Mouse (Mus musculus) midbrain, embryonic 13.5 days (tissue): ENCODE data around the gene Foxl2. TPM values are rescaled to one million over a fixed set of nuclear protein-coding genes. Genes with fewer than 3 reads are reported as not detected.

ENCODE experiments used
- ATAC-seq: fragments of 200-750 bp; cut with Nextera tagmentation; 2 replicates; pipeline ENCODE4 v1.8.0; 2017; ENCODE audit warnings: mild to moderate bottlenecking, moderate TSS enrichment, moderate library complexity
- H3K27ac ChIP-seq: fragments of 300-500 bp; sonication (generic); 2 replicates; pipeline ENCODE4 v1.5.1; 2015; ENCODE audit warnings: inconsistent platforms, mild to moderate bottlenecking, moderate library complexity
- H3K27me3 ChIP-seq: fragments of 300-500 bp; sonication (generic); 2 replicates; pipeline ENCODE4 v1.6.1; 2015; ENCODE audit warnings: mild to moderate bottlenecking, inconsistent platforms
- H3K36me3 ChIP-seq: fragments of 300-500 bp; sonication (generic); 2 replicates; pipeline ENCODE4 v1.6.1; 2015; ENCODE audit warnings: mild to moderate bottlenecking, inconsistent platforms
- H3K4me1 ChIP-seq: fragments of 300-500 bp; sonication (generic); replicated peaks from 2 replicates; pipeline ENCODE4 v1.6.1; 2015; ENCODE audit warnings: inconsistent platforms
- H3K4me2 ChIP-seq: fragments of 300-500 bp; sonication (generic); replicated peaks from 2 replicates; pipeline ENCODE4 v1.6.1; 2015; ENCODE audit warnings: moderate library complexity, mild to moderate bottlenecking, inconsistent platforms
- H3K4me3 ChIP-seq: fragments of 300-500 bp; sonication (generic); replicated peaks from 2 replicates; pipeline ENCODE4 v1.5.1; 2015; ENCODE audit warnings: mild to moderate bottlenecking, inconsistent platforms
- H3K9ac ChIP-seq: fragments of 300-500 bp; sonication (generic); replicated peaks from 2 replicates; pipeline ENCODE4 v1.6.1; 2015; ENCODE audit warnings: mild to moderate bottlenecking, inconsistent platforms
- H3K9me3 ChIP-seq: fragments of 300-500 bp; sonication (generic); 2 replicates; pipeline ENCODE4 v1.6.1; 2016; ENCODE audit warnings: mild to moderate bottlenecking, inconsistent platforms
- WGBS: fragments of 180-500 bp; shearing (Covaris S2); methylation state at CpG from one replicate; pipeline ENCODE4 v1.1.7; 2015; 5-methylcytosine and 5-hydroxymethylcytosine counted together
- polyA plus RNA-seq: library from polyadenylated mRNA; unstranded; fragments of >200 nt; fragmentation: Nextera tagmentation; extraction: Ambion mirVana; gene quantifications from 2 replicates; pipeline ENCODE4 v1.2.1, GENCODE M21; 2015

Foxl2 gene
- polyA plus RNA-seq, 1 experiment from 2014 or later = 0.75 TPM

GRCm38 (mm10) chr9:98973101-98973521 lies 18.0 kb downstream of the Foxl2 start:
- ATAC-seq = peak; percentile 70; the same call in 1 of the 2 replicates
- Histone ChIP-seq H3K4me1 (peaks cover 7% of the 10 kb centered on the region), H3K27me3 (peaks cover 91% of the 10 kb centered on the region), H3K27ac (no peak overlapping the region), H3K36me3 (no peaks in the 10 kb centered on the region), H3K9me3 (no peaks in the 10 kb centered on the region), H3K4me3 (peak overlapping the region; percentile 30), H3K9ac (peak overlapping the region; percentile 36; the same call in 1 of the 2 replicates), H3K4me2 (peak overlapping the region; percentile 56)
- 2% methylated on average over 40 of the region's 40 CpGs for WGBS

GRCm38 (mm10) chr9:98973561-98973960 lies 18.5 kb downstream of the Foxl2 start:
- Histone ChIP-seq H3K4me1 (peaks cover 7% of the 10 kb centered on the region), H3K36me3 (no peaks in the 10 kb centered on the region), H3K4me2 (peak overlapping the region; percentile 56), H3K9me3 (no peaks in the 10 kb centered on the region), H3K27ac (no peak overlapping the region), H3K4me3 (peak overlapping the region; percentile 30; the same call in 1 of the 2 replicates), H3K27me3 (peaks cover 89% of the 10 kb centered on the region), H3K9ac (no peak overlapping the region)
- WGBS = 4% methylated on average over 7 of the region's 7 CpGs
- ATAC-seq = no peak

GRCm38 (mm10) chr9:98974898-98975297 lies 19.8 kb downstream of the Foxl2 start:
- Histone ChIP-seq H3K27ac (no peak overlapping the region), H3K9ac (no peak overlapping the region), H3K27me3 (peaks cover 84% of the 10 kb centered on the region), H3K9me3 (no peaks in the 10 kb centered on the region), H3K4me1 (peaks cover 11% of the 10 kb centered on the region), H3K4me3 (no peak overlapping the region), H3K4me2 (no peak overlapping the region), H3K36me3 (no peaks in the 10 kb centered on the region)
- 32% methylated on average over 2 of the region's 2 CpGs for whole genome bisulfite sequencing
- ATAC-seq = no peak

GRCm38 (mm10) chr9:98976081-98976480 lies 21.0 kb downstream of the Foxl2 start:
- Histone ChIP-seq H3K27ac (no peak overlapping the region), H3K36me3 (no peaks in the 10 kb centered on the region), H3K27me3 (peaks cover 75% of the 10 kb centered on the region), H3K4me1 (peaks cover 13% of the 10 kb centered on the region), H3K9ac (no peak overlapping the region), H3K4me2 (no peak overlapping the region), H3K4me3 (no peak overlapping the region), H3K9me3 (no peaks in the 10 kb centered on the region)
- WGBS = 89% methylated on average over 1 of the region's 1 CpGs
- ATAC-seq = no peak

- H3K27ac ChIP-seq = no peak overlapping the region
- H3K4me2 ChIP-seq = no peak overlapping the region
- WGBS = 49% methylated on average over 5 of the region's 5 CpGs
- no peaks in the 10 kb centered on the region for H3K9me3 ChIP-seq
- peaks cover 75% of the 10 kb centered on the region for H3K27me3 ChIP-seq
- ATAC-seq = no peak
- no peaks in the 10 kb centered on the region for H3K36me3 ChIP-seq
- no peak overlapping the region for H3K4me3 ChIP-seq
- peaks cover 13% of the 10 kb centered on the region for H3K4me1 ChIP-seq
- H3K9ac ChIP-seq = no peak overlapping the region
Measured at GRCm38 (mm10) chr9:98976520-98976919, 21.4 kb downstream of the Foxl2 start.

- 0 out of 2 replicates have a peak overlapping the region, but pooled peaks have one; percentile 12 for H3K9ac ChIP-seq
- no peak overlapping the region for H3K27ac ChIP-seq
Measured at GRCm38 (mm10) chr9:98979431-98980416, 24.6 kb downstream of the Foxl2 start.

GRCm38 (mm10) chr9:98985800-98986475 lies 30.9 kb downstream of the Foxl2 start, which contains the start of gene Faim:
Gene Faim (plus strand): TSS chr9:98986373.
- ATAC-seq = peak; percentile 98
- Histone ChIP-seq H3K4me3 (peak within 1 kb of the TSS; percentile 81), H3K27ac (peak within 1 kb of the TSS; percentile 80), H3K4me2 (peak within 1 kb of the TSS; percentile 73), H3K9me3 (no peaks in the 10 kb centered on the region), H3K4me1 (peaks cover 15% of the 10 kb centered on the region), H3K9ac (peak within 1 kb of the TSS; percentile 84), H3K27me3 (peaks cover 19% of the 10 kb centered on the region), H3K36me3 (no peaks in the 10 kb centered on the region)
- WGBS = 1% methylated on average over 45 of the region's 45 CpGs

More at GRCm38 (mm10) chr9:98979431-98980416, 24.6 kb downstream of the Foxl2 start:
- H3K4me2 ChIP-seq = peak overlapping the region; percentile 46
- H3K36me3 ChIP-seq = no peaks in the 10 kb centered on the region
- ATAC-seq = peak; percentile 79
- peaks cover 58% of the 10 kb centered on the region for H3K27me3 ChIP-seq
- H3K4me3 ChIP-seq = peak overlapping the region; percentile 23
- 0 out of 2 replicates have a peak, but pooled peaks cover 5% of the 10 kb centered on the region for H3K4me1 ChIP-seq
- WGBS = 5% methylated on average over 29 of the region's 29 CpGs
- H3K9me3 ChIP-seq = no peaks in the 10 kb centered on the region

GRCm38 (mm10) chr9:98986476-98987096 lies 31.5 kb downstream of the Foxl2 start:
- under 1% methylated on average over 49 of the region's 50 CpGs for WGBS
- Histone ChIP-seq H3K27ac (peak overlapping the region; percentile 80), H3K9ac (peak overlapping the region; percentile 84), H3K27me3 (peaks cover 14% of the 10 kb centered on the region), H3K4me3 (peak overlapping the region; percentile 81), H3K9me3 (no peaks in the 10 kb centered on the region), H3K4me1 (peaks cover 15% of the 10 kb centered on the region), H3K36me3 (no peaks in the 10 kb centered on the region), H3K4me2 (peak overlapping the region; percentile 73)
- peak; percentile 90 for ATAC-seq

GRCm38 (mm10) chr9:98987131-98987530 lies 32.0 kb downstream of the Foxl2 start:
- Histone ChIP-seq H3K9me3 (no peaks in the 10 kb centered on the region), H3K36me3 (no peaks in the 10 kb centered on the region), H3K27me3 (peaks cover 13% of the 10 kb centered on the region), H3K4me2 (peak overlapping the region; percentile 73), H3K9ac (peak overlapping the region; percentile 84), H3K4me3 (peak overlapping the region; percentile 81), H3K4me1 (peaks cover 15% of the 10 kb centered on the region), H3K27ac (no peak overlapping the region)
- no peak for ATAC-seq
- 52% methylated on average over 9 of the region's 9 CpGs for WGBS

GRCm38 (mm10) chr9:98994103-98994502 lies 39.0 kb downstream of the Foxl2 start:
- Histone ChIP-seq H3K9ac (no peak overlapping the region), H3K27ac (no peak overlapping the region), H3K27me3 (no peaks in the 10 kb centered on the region), H3K36me3 (peaks cover 36% of the 10 kb centered on the region), H3K9me3 (no peaks in the 10 kb centered on the region), H3K4me1 (no peaks in the 10 kb centered on the region), H3K4me3 (no peak overlapping the region), H3K4me2 (no peak overlapping the region)
- no peak for ATAC-seq
- 87% methylated on average over 4 of the region's 4 CpGs for WGBS

- Histone ChIP-seq H3K4me2 (no peak overlapping the region), H3K36me3 (peaks cover 61% of the 10 kb centered on the region), H3K27ac (no peak overlapping the region), H3K9ac (no peak overlapping the region), H3K4me3 (no peak overlapping the region), H3K4me1 (no peaks in the 10 kb centered on the region), H3K27me3 (no peaks in the 10 kb centered on the region), H3K9me3 (no peaks in the 10 kb centered on the region)
- WGBS = 87% methylated on average over 9 of the region's 9 CpGs
- no peak for ATAC-seq
Measured at GRCm38 (mm10) chr9:98999881-99000339, 44.8 kb downstream of the Foxl2 start.
